Mouse (Mus musculus) urinary bladder, postnatal 10 days (tissue): ENCODE results near the gene Dok1.

Source experiments
- DNase-seq: peaks from one replicate; pipeline ENCODE4 v3.0.0; 2022; ENCODE audit warnings: low spot score

The Dok1 gene

DNA sequence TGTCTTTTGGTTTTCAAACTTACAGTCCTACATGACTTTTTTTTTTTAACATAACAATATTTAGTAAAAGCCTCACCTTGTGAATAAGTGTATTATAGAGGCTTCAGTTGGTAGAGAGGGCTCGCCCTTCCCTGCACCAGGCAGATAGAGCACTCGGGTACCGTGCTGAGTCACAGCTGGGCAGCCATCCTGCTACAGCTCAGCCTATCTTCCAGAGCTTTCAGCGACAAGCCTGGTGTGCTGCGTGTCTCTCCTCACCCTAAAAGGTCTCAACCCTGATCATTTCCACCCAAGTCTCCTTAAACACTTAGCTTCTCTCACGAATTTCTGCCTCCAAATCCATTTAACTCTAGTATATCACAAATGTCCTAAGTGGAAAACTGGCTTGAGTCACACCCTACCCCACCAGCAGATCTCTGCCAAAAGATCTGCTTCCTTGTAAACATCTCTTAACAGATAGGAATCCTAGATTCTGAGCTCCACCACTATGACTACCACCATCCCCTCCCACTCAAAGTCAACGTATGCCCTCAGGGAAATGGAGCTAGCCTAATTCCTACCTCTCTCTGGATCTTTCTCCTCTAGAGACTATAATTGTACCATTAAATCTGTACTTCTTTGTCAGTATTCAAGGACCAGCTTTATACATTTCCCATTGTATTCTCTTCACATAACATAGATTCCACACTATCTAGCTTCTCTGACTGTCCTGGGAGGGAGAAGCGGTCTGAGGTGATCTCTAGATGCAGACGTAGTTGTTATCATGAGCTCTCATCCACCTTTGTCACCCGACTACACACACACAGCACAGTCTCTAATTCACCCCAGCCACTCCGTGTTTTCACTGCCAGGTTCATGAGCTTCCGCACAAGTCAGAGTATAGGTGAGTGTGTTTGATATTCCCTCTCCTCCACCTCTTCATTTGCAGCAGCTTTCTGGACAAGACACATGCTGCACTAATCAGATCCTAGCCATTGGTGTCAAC lies 18.5 kb downstream of the Dok1 start:
- no peak for DNase-seq

DNA sequence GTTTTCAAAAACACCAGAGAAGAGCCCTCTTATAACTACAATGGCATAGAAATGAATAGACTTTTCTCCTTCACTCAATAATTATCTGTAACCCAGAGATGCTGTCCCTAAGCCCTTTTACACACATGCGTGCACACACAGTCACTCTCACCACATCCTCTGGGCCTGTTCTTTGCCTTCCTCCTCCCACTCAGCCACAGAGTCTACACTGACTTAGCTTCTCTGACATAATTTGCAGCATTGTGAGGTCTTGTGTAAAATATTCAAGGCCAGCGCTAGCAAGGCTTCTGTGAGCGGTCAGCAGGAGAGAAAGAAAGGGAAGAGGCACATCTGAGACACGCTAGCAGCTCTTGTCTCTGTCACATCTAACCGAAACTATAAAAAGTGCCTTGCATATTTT lies 19.8 kb downstream of the Dok1 start:
- DNase-seq: no peak

DNA sequence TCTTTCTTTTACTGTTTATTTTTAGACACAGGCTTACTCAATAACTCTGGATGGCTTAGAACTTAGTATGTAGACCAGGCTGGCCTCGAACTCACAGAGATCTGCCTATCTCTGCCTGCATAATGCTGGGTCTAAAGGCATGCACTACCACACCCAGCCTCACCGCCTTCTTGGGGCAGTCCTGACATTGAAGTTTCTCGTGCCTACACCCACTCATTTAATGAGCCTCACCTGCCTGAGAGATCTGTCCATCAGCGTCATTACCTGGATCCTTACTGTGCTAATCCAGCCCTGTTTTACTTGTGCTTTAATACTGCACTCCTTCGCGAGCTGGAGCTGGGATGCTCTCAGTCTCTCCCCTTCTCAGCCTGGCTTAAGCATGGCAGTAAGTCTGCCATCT lies 21.5 kb downstream of the Dok1 start:
- DNase-seq: no peak

DNA sequence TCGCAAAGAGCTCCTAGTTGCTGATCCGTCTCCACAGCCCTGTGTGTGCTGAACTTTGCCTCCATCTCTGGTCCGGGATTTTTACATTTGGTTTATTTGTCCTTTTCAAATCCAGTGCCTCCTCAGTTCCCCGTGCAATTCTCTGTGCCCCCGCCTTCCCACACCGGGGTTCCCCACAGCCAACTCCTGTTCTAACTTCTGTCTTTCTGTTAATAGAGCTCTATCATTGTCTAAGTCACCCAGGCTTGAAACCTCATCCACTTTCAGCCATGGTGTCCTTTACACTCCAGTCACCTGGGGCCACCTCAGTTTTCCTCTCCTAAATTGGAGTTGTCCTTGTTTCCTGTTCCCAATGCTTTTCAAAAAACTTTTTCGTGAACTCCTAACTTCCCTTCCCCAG lies 22.0 kb downstream of the Dok1 start:
- DNase-seq: no peak

DNA sequence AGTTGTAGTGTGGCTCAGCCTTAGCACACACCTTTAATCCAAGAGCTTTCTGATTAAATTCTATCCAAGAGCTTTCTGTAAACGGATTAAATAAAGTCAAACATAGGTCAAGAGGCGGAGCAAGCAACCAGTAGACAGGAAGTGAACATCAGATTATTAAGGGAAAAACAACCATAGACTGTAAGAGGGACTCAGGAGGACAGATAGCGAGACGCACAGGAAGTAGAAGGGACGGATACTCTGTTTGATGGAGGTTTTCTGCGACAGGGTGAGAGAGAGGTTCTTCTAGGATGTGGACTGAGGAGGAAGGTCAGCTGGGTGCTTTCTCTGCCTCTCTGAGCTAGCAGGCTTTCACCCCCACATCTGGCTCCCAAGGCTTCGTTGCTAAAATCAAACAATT lies 23.3 kb downstream of the Dok1 start:
- no peak for DNase-seq

DNA sequence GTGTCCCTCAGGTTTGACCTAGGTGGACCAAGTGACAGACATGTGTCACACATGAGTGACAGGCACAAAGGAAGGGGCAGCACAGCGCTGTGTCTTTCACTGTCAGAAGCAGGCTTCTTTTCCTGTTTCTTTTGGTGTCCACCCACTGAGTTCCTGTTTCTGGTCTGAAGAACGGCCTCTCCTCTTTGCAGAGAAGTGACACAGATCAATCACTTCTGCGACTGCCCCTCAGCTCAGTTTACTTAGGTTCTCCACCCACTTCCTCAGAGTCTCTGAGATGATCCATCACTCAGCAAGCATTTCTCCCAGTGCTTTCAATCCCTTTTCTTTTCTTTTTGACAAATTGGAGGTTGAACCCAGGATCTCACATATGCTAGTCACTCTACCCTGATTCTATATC lies 24.6 kb downstream of the Dok1 start:
- DNase-seq: no peak

DNA sequence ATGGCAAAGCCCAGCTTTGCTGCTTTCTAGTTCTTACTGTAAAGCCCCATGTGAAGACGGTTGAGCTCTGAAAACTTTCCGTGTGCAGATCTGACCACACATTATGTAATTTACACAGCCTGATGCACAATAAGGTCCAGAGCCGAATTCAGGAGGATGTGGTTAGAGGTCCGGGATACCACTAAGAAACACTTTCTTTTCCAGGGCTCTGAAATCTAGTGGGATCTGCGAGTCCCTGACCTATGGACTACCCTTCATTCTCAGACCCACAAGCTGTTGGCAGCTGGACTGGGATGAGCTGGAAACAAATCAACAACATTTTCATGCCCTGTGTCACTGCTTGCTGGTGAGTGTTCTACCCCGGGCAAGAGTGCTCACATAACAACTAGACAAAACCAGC lies 27.2 kb downstream of the Dok1 start:
- DNase-seq: no peak

DNA sequence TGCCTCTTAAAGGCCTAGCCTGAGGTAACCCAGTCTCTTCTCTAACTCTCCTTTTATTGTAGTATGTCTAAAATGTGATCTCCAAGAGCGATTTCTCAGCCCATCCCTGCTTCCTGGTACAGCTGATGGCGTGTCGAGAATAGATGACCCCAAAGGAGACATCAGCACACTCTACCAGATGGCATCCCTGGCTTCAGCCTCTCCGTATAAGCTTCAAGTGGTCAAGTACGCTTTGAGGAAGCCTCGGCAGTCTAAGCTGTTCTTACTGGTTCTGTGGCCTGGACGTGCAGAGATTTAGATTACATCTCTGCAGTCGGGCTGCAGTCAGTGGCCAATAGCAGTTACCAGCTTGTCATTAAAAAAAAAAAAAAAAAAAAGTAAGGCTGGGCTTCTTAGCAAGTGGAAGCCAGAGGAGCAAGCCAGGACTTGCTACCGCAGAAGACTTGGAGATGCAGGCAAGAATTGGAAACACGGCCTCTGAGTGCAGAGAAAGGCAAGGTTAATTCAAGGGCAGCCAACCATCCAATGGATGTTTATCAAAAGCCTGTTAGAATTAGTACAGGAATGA lies 27.7 kb downstream of the Dok1 start:
- DNase-seq: no peak

DNA sequence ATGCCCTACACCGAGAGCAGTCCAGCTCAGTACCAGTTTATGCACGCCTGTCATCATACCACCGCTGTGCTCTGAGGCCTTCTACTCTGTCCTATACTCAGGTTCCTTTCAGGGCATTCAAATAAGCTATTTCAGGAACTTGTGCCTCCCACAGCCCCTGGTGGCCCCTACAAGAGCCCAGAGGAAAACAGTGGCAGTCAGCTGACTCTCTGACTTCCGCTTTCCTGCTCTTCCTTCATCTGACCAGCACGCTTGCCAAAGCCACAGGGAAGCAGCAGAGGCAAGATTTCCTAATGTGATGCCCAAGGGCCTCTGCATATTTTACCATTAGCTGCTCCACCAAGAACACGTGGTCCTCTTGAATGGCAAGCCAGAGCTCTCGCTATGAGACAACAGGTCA lies 28.4 kb downstream of the Dok1 start:
- DNase-seq: no peak

DNA sequence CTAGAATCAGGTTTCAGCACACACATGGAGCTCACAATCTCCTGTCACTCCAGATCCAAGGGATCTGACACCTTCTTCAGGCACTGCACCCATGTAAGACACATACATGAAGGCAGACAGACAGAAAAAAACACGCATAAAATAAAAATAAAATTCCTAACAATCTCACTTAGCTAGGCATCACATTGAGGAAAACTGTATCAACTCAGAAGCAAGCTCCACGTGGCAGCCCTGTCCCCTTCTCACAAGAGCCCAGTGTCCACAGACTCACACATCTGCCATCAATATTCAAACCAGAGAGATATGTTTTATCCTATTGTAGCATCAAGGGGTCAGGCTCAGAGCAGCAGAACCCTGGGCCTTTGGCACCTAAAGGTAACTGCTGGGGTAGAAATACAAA lies 29.0 kb downstream of the Dok1 start:
- no peak for DNase-seq

DNA sequence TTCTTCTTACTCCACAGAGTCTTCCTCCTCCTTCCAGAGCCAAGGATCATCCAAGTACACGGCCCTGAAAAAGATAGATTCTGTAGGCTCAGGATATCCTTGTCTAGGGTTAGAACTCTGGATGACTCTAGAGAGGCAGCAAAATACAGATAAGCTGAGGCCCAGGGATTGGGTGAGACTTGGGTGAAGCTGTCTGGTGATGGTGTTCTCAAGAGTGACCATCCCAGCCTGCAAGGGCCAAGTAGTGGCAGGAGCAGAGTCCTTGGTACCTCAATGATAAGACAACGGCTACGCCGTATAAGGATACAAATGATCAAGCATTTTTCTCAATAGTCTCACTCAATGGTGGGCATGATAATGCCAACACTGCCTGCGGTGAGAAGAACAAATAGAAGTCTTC lies 29.4 kb downstream of the Dok1 start:
- DNase-seq: no peak

DNA sequence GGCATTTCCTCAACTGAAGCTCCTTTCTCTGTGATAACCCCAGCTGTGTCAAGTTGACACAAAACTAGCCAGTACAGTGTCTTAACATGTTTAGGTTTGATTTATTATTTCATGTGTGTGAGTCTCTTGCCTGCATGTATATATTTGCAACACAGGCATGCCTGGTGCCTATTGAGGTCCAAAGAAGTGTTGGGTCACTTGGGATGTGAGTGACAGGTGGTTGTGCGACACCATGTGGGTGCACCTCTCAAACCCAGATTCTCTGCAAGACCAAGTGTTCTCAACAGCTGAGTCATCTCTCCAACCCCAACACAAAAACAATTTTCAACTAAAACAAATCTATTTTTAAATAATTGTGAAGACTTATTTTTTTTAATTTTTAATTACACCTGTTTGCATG lies 30.2 kb downstream of the Dok1 start:
- no peak for DNase-seq

DNA sequence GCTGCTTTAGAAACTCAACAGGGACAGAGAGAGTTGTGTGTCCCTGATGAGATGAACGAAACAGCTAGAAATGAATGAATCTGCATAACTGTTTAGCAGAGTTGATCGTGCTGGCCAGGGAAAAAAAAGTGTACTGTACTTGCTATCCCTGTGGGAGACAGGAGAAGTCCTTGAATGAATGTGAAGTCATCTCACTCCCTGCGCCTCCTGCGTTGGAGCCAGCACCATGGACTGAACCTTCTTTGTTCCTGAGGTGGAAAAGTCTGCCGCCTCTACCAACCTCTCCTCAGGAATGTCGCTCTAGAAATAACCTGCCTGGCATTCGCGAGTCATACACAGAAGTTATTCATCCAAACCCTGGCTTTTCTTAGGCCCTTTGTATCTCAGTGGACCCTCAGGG lies 33.3 kb downstream of the Dok1 start:
- DNase-seq: no peak

DNA sequence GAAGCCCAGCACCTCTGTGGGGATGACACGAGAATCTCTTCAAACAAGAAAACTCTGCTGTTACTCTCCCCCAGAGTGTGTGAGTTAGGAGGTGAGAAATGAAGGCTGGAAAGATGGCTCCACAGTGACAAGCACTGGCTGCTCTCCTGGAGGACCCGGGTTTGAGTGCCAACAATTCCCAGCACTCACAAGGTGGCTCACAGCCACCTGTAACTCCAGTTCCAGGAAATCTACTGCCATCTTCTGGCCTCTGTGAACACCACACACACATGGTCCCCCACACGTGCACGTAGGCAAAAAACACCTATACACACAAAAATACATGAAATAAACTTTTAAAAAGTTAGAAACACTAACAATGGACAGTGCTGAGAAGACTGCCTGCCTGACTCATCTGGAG lies 34.9 kb downstream of the Dok1 start:
- no peak for DNase-seq

DNA sequence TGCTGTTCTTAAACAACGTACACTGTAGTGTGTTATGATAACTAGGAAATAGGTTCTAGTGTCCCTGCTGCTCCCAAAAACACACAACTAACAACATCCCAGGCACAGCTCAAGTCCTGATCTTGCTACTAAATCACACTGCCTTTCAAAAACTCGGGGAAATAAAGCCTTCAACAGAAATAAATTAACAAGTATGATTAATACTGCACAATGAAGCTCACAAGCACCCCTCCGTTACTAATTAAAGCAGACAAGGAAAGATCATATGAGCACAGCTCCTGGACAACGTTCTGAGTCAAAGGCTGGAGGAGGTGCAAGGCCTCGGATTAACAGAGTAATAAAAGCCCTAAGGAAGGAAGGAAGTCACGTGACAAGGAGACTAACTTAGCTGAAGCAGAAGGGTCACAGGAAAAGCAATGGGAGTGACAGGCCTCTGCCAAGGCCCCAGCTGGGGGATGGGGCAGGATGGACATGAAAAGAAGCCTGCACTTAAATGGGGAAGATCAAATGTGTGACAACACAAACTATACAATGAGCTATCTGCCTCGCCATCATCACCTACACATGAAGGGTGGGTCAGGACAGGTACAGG lies 35.7 kb downstream of the Dok1 start:
- DNase-seq: no peak

DNA sequence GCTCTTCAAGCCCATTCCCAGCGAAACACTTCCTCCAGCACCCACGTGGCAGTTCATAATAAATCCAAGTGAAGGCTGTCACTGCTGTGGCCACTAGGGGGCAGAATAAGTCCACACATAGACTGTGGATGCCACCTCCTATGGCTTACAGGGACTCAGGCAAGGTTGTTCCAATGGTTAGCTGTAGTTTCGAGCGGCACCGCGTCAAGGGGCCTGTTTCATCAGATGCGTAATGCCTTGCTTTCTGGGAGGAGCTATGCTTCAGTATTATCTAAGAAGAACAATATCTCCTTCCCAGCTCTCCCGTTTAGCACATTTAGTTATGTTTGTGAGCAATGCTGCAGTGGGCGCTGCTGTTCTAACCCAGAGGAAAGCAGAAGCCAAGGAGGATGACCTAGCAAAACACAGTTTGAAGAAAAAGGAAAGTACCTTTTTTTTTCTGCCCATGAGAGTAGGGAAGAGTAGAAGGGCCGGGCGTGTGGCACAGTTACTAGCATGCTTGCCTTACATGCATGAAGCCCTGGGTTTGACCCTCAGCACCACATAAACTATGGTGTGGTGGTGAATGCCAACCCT lies 36.4 kb downstream of the Dok1 start:
- DNase-seq: peak; percentile 66

DNA sequence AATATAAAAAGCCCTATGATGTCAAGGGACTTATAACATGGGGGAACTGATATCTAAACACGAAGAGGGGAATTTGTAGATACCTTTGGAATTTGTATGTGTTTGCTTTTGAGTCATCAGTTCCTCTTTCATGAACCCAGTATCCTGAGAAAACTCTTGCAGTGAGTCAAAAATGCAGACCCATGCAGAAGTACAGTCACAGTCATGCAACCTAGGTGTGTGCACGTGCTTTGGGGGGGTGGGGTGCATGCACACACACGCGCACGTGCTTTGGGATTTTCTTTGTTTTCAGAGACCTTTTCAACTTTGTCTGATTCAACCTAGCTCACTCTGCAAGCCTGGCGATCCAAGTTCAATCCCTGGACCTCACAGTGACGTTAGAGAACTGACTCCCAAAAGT lies 38.9 kb downstream of the Dok1 start:
- DNase-seq: no peak

DNA sequence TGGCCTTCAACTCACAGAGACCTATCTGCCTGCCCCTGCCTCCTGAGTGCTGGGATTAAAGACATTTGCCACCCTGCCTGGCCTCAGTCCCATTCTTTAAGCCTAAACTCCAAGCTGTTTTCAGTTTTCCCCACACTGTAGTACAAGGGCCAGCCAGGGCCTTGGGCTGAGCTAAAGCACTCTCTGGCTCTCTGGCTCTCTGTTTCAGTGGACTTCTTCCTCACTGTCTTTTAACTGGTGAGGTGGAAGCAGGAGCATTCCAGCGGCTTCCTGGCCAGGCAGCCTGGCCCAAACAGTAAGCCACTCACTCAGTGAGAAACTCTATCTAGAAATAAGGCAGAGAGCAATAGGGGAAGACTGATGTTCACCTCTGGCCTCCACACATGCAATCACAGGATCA lies 39.6 kb downstream of the Dok1 start:
- DNase-seq: no peak

DNA sequence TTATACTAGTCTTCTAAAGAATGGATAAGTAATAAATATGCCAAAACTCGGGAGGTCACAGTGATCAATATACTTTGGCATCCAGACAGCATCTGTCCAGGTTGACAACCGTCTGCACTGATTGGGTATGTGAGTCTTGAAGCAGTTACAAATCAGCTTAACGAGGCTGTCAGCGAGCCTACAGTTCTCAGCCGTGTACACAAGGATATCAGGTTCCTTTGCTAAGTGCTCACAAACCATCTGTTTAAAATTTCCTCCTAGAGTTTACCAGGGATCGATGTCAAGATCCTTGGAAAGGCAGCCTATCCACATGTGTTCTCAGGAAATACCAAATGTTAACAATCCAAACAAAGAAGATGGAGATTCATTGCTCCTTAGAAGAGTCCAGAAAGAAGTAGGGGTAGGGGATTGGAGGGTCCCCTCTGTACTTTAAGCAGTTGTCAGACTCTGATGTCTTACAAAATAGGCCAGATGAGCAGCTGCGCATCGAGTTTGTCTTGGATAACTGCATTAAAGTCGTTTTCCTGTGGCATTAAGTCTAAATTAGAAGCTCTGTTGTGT lies 45.8 kb downstream of the Dok1 start:
- DNase-seq: no peak
